Mouse (Mus musculus) cerebellum, adult 18-20 months (tissue): ENCODE results near the gene Rpl31.

Experiments used
- DNase-seq, 2 experiments: peaks; one replicate each; pipeline ENCODE4 v3.0.0; 2021

Rpl31 gene

GRCm38 (mm10) chr1:39407108-39407507, 39.5 kb downstream of the Rpl31 start:
- DNase-seq: no peak

GRCm38 (mm10) chr1:39408123-39408522, 40.5 kb downstream of the Rpl31 start:
- no peak for DNase-seq

- no peak for DNase-seq
These were observed 41.0 kb downstream of the Rpl31 start for GRCm38 (mm10) chr1:39408668-39409067.

GRCm38 (mm10) chr1:39410085-39410821, 42.6 kb downstream of the Rpl31 start:
- DNase-seq: no peak

GRCm38 (mm10) chr1:39417817-39418216, 50.2 kb downstream of the Rpl31 start:
- DNase-seq: no peak

- DNase-seq: no peak
These were observed 51.2 kb downstream of the Rpl31 start for GRCm38 (mm10) chr1:39418852-39419251.

GRCm38 (mm10) chr1:39420987-39421386, 53.3 kb downstream of the Rpl31 start:
- DNase-seq: no peak
